Mouse (Mus musculus): ENCODE data around the gene Trrap.

GRCm38 (mm10) chr5:144845352-144845751 is 77.8 kb downstream of the Trrap start:
- TF ChIP-seq CTCF (conservative IDR thresholded peaks at IDR 0.05; ENCODE audit: low read length) (no peak), NANOG (IDR thresholded peaks at IDR 0.05; ENCODE audit: borderline replicate concordance, low read length) (no peak), POU5F1 (IDR thresholded peaks at IDR 0.05; ENCODE audit: borderline replicate concordance, low read length) (no peak)
